Mouse (Mus musculus): ENCODE data around the gene Akap8l.

Akap8l gene

DNA sequence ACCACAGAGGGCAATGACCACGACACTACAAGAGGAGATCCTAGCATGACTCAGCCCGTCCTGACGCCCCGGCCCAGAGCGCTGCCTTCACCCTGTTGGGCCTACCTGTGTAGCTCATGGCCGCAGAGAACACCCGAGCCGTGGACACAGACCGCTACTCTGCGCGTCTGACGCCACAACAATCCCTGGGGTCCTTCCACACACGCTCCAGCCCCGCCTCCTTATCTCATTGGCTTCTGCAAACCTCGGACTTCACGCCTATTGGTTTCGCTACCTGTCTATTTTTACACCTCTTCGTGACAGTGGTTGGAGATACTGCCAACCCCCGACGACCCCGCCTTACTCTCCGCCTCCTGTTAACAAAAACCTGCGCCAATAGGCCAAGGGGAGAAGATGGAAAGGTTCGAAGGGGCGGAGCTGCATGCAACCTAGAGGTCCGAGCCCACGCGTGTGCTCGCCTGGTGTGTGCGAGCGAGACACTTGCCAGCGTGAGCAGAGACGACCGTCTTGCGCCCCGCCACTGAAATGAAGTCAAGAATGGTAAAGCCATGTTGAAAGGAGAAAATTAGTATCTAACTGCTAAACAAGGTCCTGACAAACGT is at the start of gene Akap8l:
Gene Akap8l (minus strand): TSS at position 226 of the 602 bp plus-strand sequence.
- DNase-seq (ENCODE audit: low read depth) = peak; percentile 96

DNA sequence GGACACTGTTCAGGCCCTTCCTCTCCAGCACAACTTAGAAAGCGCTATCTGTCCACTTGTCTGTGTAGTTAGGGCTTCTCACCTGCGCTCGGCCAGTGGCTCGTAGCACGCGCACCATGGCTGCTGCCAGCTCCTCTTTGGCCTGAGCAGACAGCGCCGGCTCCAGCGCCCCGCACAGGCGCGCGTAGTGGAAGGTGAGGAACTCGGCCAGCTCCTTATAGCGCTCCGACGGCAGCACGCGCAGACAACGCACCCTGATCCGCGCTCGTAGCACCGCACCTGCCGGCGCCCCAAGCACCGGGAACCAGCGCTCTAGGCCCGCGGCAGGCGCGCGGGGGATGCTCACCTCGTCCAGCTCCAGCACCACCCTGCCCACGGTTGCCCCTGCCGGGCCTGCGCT is 45.9 kb upstream of the Akap8l start:
- no peak for DNase-seq (ENCODE audit: low read depth)

DNA sequence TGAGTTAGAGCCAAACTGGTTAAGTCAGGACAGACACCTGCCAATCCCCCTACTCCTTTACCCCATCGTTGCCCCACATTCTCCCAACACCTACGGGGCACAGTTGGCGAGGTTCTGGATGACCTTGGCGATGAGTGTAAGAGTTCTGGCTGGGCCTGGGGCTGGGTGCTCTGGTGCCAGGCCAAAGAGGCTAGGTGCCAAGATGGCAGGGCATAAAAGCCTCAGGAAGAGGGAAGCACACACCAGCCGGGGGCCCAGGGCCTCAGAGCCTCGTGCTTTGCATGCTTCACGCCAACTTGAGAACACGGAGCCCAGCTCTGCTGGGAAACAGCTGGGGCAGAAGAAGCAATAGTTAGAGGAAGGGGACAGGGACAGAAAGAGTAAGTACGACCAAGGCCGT is 43.5 kb upstream of the Akap8l start:
- no peak for DNase-seq (ENCODE audit: low read depth)

DNA sequence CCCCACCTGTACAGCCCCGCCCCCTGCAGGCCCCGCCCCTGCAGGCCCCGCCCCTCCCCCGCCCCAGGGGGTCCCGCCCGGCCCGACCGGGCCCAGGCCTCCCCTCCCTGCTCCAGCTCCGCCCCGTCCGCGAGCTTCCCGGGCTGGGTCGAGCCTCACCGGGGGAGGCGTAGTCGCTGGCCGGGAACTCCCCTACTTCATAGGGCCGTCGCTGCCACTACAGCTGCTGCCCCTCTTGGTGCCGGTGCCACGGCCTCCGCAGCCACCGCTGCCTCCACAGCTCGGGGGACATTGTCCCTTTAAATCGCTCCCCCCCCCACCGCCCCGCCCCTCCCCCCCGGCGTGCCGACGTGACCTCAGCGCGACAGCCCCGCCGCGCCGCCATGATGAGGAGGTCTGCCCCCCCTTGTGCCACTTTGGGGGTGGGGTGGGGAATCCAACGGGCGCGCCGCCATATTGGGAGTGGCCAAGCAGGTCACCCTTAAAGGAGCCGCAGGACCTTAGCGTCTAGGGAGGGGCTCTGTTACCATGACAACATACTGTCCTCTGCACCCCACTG is 38.8 kb upstream of the Akap8l start, which contains the start of gene Wiz:
Gene Wiz (minus strand): TSS at position 339 of the 559 bp plus-strand sequence.
- DNase-seq (ENCODE audit: low read depth) = peak; percentile 77

DNA sequence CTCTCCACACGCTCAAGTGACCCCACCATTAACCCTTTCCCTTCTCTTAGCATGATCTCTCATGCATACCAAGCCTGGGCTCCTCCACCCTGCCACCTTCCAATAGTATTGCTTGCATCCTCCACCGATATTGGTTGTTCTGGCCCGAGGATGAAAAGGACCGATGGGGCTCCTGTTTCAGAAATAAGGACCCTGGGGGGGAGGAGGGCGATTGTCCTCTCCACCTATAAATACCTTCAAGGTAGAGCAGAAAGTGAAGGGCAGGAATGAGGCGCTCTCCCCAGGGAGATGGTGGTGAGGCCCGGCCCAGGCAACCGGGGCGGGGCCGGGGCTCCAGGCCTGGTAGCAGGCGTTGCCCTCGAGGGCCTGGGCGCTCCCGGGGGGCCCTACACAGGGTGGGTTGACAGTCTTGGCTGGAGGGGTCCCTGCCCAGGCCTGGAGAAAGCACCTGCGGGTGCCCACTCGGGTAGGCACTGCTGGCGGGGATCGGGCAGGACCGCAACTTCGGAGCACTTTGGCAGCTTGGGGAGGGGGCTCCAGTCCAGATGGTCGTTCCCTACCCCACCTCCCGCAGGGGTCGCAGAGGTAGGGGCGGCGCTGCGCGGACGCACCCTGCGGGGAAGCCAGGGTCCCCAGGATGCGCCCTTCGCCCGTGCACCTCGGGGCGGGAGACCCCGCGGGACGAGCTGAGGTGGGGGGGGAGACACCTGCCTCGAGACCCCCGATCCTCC is 38.1 kb upstream of the Akap8l start:
- DNase-seq (ENCODE audit: low read depth) = no peak

DNA sequence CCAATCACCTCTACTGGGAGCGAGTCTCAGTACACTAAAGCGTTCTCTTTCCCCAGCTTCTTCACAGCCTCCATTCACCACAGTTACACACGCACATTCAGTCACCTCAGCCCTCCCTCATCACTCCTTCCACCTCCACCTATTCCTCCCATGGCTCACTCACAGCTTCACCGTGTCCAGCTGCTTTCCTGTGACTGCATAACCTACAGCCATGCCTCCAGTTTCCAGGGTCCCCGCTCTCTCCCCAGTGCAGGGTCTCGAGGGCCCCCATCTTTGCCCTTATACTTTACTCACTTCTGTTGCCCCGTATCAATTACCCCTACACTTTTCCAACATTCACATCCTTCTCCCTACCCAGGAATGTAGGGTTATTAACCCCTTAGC is 37.6 kb upstream of the Akap8l start:
- DNase-seq (ENCODE audit: low read depth) = no peak

DNA sequence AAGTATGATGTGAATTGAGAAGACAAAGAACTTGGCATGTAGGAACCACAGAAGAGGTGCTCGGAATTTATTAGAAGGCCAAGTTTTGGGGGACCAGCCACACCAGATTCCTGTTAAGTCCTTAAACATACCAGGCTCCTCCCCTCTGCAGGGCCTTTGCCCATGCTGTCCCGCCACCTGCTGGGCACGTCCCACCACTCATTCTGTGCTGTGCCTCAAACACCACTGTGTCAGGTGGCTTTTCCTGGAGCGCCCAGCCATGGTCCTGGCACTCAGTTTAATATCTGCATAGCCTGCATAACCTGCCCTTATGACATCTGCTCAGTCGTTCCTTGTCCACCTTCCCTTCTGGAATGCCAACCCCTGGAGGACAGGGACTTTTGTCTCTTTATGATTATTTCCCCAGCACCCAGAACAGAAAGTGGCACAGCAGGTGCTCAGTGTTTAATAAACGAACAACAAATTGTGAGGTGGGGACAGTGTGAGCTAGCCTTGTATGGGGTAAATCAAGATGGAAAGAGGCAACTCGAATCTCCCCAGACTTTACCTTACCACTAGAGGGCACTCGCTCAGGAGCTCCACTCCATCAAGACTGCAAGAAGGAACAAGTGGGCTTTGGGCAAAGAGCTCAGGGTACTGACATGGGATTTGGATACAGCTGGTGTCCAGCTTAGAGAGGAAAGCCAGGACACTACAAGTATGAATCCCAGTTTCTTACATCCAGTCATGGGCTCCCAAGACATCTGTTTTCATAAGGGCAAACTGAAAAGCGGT is 36.4 kb upstream of the Akap8l start:
- DNase-seq (ENCODE audit: low read depth) = no peak

DNA sequence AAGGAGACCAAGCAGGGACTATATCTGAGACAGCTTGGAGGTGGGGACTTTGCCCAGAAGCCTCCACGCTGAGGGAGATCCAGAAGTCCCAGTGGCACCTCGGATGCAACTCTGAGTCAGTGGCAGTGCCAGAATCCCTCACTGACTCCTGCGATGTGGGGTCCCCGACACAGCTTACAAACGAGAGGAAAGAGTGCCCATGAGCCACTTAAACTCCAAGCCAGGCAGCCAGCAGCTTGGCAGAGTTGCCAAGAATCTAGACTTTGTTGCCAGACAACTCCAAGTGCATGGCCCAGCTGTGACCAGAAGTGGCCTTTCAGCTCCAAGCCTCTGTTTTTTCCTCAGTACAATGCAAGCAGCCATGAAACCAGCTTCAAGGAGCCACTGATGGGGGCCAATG is 33.3 kb upstream of the Akap8l start:
- no peak for DNase-seq (ENCODE audit: low read depth)

DNA sequence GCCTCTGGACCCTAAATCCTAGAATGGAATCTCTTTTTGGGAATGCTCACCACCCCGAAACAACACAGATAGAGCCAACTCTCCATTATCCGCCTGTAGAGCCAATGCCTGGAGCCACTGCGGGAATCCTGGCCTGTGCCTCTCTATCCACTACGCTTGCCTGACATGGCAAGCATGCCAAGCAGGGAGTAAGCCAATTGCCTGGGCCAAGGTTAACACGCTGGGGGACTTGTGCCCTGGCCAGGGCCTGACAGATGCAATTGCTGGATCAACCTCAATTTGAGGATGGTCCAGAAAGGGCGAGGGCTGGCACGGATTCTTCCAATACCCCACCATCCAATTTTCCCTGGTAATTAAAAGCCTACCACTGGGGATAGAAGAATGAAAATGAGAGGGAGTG is 32.2 kb upstream of the Akap8l start:
- no peak for DNase-seq (ENCODE audit: low read depth)

DNA sequence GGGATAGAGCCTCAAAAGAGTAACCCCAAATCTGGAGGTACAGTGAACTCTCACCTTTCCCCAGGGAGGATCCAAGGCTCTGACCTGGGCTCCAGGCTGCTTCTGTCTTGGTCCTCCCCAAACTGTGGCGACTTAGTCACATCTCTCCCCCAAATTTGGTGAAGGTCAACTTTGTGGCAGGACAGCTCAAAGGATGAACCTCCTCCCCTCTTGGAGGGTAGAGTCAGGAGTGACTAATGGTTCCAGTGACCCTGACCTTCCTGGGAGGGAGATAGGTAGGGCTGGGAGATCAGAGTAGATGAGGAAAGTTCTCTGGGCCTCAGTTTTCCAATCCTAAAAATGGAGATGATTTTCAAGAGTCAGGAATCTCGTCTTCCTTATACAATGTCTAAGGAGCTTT is 28.4 kb upstream of the Akap8l start:
- DNase-seq (ENCODE audit: low read depth) = no peak

DNA sequence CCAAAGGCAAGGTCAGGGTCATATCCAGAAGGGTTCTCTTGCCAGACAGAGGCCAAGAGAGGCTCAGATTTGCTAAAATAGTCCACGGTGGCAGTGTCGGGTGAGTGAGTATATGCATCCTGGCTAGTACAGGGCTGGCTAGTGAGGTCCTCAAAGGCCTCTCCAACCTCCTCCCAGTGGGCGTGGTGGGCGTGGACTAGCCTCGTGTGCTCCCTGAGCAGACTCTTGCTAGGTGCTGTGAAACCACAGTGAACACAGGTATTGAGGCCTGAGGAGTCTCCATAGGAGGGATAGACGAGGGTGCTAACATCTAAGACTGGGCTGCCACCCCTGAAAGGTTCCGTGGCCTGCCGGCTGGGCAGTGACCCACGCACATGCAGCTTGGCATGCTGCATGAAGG is 26.7 kb upstream of the Akap8l start:
- no peak for DNase-seq (ENCODE audit: low read depth)

DNA sequence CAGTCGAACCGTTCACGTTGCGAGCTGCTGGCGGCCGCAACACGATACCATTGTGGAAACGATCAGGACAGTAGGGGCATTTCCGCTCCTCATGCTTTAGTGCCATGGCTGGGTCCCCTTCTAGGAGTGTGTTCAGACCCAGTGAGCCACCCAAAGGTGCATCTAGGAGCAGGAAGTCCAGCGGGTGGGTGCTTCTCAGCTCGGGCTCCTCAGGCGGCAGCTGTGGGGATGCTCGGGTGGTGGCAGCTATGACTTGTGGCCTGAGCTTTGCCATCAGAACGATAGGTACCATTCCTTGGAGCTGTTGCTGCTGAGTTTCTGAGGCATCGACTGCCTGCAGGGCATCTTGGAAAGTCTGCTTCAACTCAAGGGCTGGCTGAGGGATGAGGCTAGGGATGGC is 26.1 kb upstream of the Akap8l start:
- no peak for DNase-seq (ENCODE audit: low read depth)

DNA sequence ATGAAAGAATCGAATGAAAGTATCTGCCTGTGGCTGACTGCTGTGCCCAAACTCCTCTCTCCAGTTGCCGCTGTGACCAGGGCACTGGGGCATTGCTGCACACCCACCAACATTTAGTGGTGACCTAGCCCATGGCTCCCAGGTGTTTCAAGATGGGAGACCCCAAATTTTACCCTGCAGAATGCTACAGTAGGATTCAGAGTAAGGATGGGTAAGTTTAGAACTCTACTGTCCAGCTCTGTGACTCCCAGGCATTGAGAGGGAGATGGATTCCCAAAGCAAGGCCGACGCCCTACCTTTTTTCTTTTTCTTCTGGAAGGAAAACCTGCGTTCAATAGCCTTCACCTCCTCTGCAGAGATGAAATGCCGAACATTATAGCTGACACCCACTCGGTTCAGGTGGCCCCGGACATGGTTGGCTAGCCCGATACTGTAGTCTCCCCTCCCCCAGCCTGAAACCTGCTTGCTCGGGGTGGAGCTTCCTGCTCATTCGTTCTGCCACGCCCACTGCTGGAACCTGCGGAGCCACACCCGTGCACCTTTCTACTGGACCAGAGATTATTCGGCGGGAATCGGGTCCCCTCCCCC is 18.7 kb upstream of the Akap8l start:
- no peak for DNase-seq (ENCODE audit: low read depth)

DNA sequence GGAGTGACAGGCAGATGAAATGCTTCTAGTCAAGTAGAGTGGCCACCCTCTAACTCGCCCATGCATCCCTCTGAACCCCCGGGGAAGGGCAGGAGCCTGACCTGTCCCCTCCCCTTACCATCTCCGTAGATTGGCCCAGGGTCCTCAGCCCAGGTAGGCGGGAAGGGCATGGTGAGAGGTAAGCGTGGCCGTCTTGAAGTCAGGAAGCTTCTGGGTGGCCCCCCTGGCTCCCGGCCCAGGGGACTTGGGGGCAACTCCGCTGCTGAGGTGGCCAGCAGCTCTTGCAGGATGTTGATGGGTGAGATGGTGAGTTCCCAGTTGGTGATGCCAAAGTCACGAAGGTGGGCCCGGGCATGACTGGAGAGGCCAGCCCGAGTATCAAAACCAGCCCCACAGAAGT is 17.3 kb upstream of the Akap8l start:
- DNase-seq (ENCODE audit: low read depth) = no peak

DNA sequence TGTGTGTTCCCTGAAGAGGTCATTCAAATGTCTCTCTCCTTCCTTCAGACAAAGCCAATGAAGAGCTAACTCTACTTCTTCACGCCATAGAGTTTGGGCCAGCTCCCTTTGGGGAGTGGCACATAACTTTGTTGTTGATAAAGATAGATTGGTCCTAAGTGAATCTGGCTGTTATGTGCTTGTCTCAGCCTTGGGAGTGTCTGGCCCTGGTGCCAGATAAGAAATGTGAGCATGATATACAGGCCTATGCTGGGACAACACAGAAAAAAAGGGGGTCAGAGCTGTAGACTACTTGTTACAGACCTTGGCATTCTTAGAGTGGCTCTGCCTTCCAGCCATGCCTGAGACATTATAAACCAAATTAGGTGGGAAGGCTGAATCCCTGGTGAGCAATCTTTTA is 14.9 kb upstream of the Akap8l start:
- no peak for DNase-seq (ENCODE audit: low read depth)

DNA sequence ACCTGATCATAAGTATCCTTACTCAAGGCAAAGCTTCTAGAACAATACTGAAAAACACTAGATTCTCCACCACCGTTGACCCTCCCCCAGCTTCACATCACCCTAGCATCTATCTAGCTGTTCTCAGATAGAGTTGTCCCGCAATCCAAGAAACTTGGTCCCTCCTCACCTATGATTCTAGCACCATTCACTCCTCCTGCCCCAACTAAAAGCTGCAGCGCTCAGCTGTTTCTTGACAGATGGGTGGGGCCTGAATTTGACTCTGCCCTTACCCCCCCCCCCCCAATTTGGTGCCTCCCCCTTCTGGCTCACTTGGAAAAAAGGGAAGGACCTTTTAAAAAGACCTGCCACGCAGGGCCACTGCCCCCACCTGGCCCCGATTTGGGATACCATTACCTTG is 14.4 kb upstream of the Akap8l start:
- no peak for DNase-seq (ENCODE audit: low read depth)

DNA sequence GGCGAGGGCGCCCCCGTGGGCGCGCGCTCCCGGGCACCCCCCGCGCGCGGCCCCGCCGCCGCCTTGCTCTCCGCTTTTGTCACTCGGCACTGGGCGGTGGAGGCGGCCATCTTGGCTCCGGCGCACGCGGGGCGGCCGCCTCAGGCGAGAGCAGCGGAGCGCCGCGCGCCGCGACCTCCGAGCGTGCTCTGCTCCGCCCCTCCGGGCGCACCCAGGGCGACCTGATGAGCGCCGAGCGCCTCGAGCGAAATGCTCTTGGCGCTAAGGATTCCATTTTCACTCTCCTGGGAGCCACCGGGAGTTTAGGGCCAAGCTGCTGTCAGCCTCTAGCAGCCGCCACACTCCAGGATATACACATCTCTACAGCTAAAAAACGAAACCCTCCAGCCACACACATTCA is 13.9 kb upstream of the Akap8l start:
- DNase-seq (ENCODE audit: low read depth) = peak; percentile 74

DNA sequence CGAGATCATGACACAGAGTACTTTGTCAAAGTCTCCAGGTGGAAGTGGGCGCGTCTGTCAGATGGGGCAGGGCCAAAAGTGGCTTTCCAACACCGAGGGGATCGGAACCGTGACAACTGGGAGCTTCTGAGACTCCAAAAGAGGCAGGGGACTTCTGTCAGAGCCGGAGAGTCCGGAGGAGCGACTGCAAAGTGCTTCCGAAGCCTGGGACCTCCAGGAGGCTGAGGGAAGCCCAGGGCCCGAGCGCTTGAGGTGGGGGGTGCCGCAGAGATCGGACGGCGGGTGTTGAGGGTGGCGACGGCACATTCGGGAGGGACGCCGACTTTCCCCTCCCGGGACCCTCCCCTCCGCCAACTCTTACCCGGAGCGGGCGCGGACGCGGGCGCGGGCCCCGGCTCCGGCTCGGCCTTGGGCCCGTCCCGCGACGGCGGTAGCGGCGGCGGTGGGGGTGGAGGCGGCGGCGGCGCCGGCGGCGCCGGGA is 13.5 kb upstream of the Akap8l start:
- no peak for DNase-seq (ENCODE audit: low read depth)

DNA sequence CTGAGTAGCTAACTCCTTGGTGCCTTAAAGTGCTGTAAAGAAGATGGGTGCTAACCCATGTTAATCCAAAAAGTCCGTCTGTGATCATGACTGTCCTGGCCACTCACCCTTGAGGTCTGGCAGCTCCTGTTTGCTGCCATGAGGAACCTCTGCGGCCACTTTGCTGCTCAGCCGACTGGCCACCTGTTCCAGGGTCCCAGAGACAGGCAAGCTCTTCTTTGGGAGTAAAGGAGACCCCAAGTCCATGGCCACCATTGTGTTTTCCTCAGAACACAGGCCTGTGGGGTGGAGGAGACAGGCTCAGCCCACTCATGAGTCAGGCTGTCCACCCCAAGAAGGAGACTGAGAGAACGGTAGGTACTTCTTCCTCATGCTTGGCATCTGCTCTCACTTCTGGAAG is 12.3 kb upstream of the Akap8l start:
- DNase-seq (ENCODE audit: low read depth) = no peak

DNA sequence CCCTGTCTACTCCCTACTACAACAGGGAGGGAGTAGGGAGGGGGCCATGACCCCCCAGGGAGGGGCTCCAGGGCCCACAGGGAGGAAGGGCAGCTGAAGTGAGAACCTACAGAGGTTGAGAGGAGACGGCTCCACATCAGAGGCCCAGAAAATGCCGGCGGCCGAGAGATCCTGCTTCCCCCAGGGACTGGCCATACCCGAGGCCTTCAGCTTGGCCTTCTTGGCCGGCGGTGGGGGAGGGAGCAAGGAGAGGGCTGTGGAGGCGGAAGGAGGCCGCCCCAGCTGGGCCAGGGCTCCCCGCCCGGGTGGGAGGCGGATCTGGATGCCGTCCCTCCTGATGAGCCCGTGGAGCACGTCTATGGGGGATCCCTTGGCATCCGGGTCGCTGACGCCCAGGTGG is 9.5 kb upstream of the Akap8l start:
- no peak for DNase-seq (ENCODE audit: low read depth)

DNA sequence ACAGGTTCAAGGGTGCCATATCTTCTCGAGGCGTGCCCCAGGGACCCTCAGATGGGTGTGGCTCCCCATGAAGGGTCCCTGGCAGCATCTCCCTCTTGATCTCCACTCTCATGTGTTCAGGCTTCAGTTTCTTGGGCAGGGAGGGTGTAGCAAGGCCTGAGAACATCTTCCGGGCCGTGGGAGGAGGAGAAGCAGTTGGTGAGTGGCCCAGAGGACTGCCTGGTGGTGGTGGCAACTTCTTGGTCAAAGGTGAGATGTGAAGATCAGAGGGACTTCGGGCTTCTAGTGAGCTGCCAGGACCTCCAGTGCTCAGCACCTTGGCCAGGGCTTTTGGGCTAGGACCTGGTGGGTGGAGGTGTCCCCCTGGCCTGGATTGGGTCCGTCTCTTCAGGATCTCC is 8.5 kb upstream of the Akap8l start:
- no peak for DNase-seq (ENCODE audit: low read depth)

DNA sequence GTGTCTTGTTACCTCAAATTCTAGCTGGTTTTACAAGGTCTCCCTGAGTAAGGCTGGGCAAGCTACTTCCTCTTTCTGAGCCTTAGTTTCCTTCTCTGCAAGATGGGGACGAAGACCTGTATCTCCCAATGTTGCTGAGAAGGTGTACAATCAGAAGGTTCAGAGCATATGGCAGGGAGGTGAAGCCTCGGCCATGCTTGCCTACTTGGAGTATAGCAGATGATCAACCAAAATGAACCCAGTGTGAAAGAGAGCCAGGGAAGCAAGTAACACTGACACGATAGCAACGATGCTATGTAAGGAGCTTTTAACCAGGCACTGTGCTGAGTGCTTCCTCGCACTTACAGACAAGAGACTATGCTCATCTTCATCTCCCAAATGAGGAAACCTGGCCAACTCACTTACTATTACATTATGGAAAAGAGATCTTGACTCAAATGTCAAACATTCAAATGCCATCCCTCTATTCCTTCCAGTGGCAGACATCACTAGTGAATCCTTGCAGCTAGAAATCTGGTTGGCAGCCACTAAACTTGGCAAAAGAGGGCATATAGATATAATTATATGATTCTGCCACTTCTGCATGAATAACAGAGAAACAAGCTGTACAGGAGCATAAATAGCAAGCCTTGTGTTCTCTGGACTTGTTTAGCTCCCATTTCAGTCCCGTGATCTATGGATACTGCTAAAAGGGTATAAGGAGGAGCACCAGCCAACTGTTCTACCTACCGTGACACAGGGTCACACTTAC is 8.0 kb upstream of the Akap8l start:
- DNase-seq (ENCODE audit: low read depth) = no peak
